Mouse (Mus musculus): ENCODE measurements at regions not wholly inside any gene's neighbourhood (a gene's known extent, or its start where the extent isn't known, plus 50 kb on each side); places are given as distances from the start of the nearest gene placed in this dataset.
A peak's percentile ranks its signal among the peaks of the same experiment; 100 is the strongest.

GRCm38 (mm10) chr11:26826194-26826593 lies 232.4 kb upstream of the Vrk2 start:
- TF ChIP-seq CTCF (IDR thresholded peaks at IDR 0.05) = no peak
- 94% methylated on average over 3 of the region's 3 CpGs for whole genome bisulfite sequencing
- no peaks in the 10 kb centered on the region for H3K27me3 ChIP-seq (ENCODE audit: insufficient read depth, low read length)
- H3K4me3 ChIP-seq (ENCODE audit: low read depth, low read length) = no peak overlapping the region
- no peak overlapping the region for H3K4me2 ChIP-seq (ENCODE audit: low read depth, low read length, poor library complexity, severe bottlenecking)
- no peaks in the 10 kb centered on the region for H3K36me3 ChIP-seq (ENCODE audit: insufficient read depth, low read length)
- no peak overlapping the region for H3K9ac ChIP-seq (replicated peaks; ENCODE audit: low read length, poor library complexity, severe bottlenecking)
- no peaks in the 10 kb centered on the region for H3K9me3 ChIP-seq (ENCODE audit: low read length)
- DNase-seq (ENCODE audit: low spot score) = no peak
- no peak for ATAC-seq (ENCODE audit: low FRiP score)
- no peaks in the 10 kb centered on the region for H3K4me1 ChIP-seq (ENCODE audit: insufficient read depth, low read length)
- no peak overlapping the region for H3K27ac ChIP-seq (ENCODE audit: low read depth, low read length)

- no peaks in the 10 kb centered on the region for H3K9me3 ChIP-seq (ENCODE audit: low read length)
- H3K36me3 ChIP-seq (ENCODE audit: insufficient read depth, low read length) = no peaks in the 10 kb centered on the region
- H3K4me3 ChIP-seq (ENCODE audit: low read depth, low read length) = no peak overlapping the region
- WGBS = 67% methylated on average over 8 of the region's 8 CpGs
- H3K4me1 ChIP-seq (ENCODE audit: insufficient read depth, low read length) = no peaks in the 10 kb centered on the region
- no peak overlapping the region for H3K27ac ChIP-seq (ENCODE audit: low read depth, low read length)
- TF ChIP-seq CTCF (IDR thresholded peaks at IDR 0.05) = no peak
- H3K27me3 ChIP-seq (ENCODE audit: insufficient read depth, low read length) = no peaks in the 10 kb centered on the region
- no peak overlapping the region for H3K4me2 ChIP-seq (ENCODE audit: low read depth, low read length, poor library complexity, severe bottlenecking)
- no peak for ATAC-seq (ENCODE audit: low FRiP score)
- DNase-seq (ENCODE audit: low spot score) = peak; percentile 56
- H3K9ac ChIP-seq (replicated peaks; ENCODE audit: low read length, poor library complexity, severe bottlenecking) = no peak overlapping the region
Measured at GRCm38 (mm10) chr11:26824080-26824727, 230.4 kb upstream of the Vrk2 start.

GRCm38 (mm10) chr11:26821091-26821490 lies 227.3 kb upstream of the Vrk2 start:
- DNase-seq (ENCODE audit: low spot score) = no peak
- Histone ChIP-seq H3K9ac (replicated peaks; ENCODE audit: low read length, poor library complexity, severe bottlenecking) (no peak overlapping the region), H3K4me2 (ENCODE audit: low read depth, low read length, poor library complexity, severe bottlenecking) (no peak overlapping the region), H3K27ac (ENCODE audit: low read depth, low read length) (no peak overlapping the region), H3K27me3 (ENCODE audit: insufficient read depth, low read length) (no peaks in the 10 kb centered on the region), H3K36me3 (ENCODE audit: insufficient read depth, low read length) (no peaks in the 10 kb centered on the region), H3K4me3 (ENCODE audit: low read depth, low read length) (no peak overlapping the region), H3K9me3 (ENCODE audit: low read length) (no peaks in the 10 kb centered on the region), H3K4me1 (ENCODE audit: insufficient read depth, low read length) (no peaks in the 10 kb centered on the region)
- 71% methylated on average over 1 of the region's 1 CpGs for WGBS
- TF ChIP-seq CTCF (IDR thresholded peaks at IDR 0.05) = no peak
- no peak for ATAC-seq (ENCODE audit: low FRiP score)

GRCm38 (mm10) chr11:26817316-26817715 lies 223.5 kb upstream of the Vrk2 start:
- no peak for ATAC-seq (ENCODE audit: low FRiP score)

GRCm38 (mm10) chr11:26815104-26815503 lies 221.3 kb upstream of the Vrk2 start:
- Histone ChIP-seq H3K4me3 (ENCODE audit: low read depth, low read length) (peak overlapping the region; percentile 21; the same call in 1 of the 2 replicates), H3K9me3 (ENCODE audit: low read length) (no peaks in the 10 kb centered on the region), H3K9ac (replicated peaks; ENCODE audit: low read length, poor library complexity, severe bottlenecking) (no peak overlapping the region), H3K36me3 (ENCODE audit: insufficient read depth, low read length) (no peaks in the 10 kb centered on the region), H3K4me1 (ENCODE audit: insufficient read depth, low read length) (no peaks in the 10 kb centered on the region), H3K27me3 (ENCODE audit: insufficient read depth, low read length) (no peaks in the 10 kb centered on the region), H3K4me2 (ENCODE audit: low read depth, low read length, poor library complexity, severe bottlenecking) (peak overlapping the region; percentile 29), H3K27ac (ENCODE audit: low read depth, low read length) (no peak overlapping the region)
- TF ChIP-seq CTCF (IDR thresholded peaks at IDR 0.05) = no peak
- 41% methylated on average over 8 of the region's 8 CpGs for WGBS
- DNase-seq (ENCODE audit: low spot score) = peak; percentile 56
- peak; percentile 68; the same call in 1 of the 2 replicates for ATAC-seq (ENCODE audit: low FRiP score)

More at GRCm38 (mm10) chr11:26817316-26817715, 223.5 kb upstream of the Vrk2 start:
- H3K9ac ChIP-seq (replicated peaks; ENCODE audit: low read length, poor library complexity, severe bottlenecking) = no peak overlapping the region
- no peak for DNase-seq (ENCODE audit: low spot score)
- H3K9me3 ChIP-seq (ENCODE audit: low read length) = no peaks in the 10 kb centered on the region
- H3K4me3 ChIP-seq (ENCODE audit: low read depth, low read length) = no peak overlapping the region
- no peaks in the 10 kb centered on the region for H3K27me3 ChIP-seq (ENCODE audit: insufficient read depth, low read length)
- H3K4me2 ChIP-seq (ENCODE audit: low read depth, low read length, poor library complexity, severe bottlenecking) = no peak overlapping the region
- H3K4me1 ChIP-seq (ENCODE audit: insufficient read depth, low read length) = no peaks in the 10 kb centered on the region
- no peak overlapping the region for H3K27ac ChIP-seq (ENCODE audit: low read depth, low read length)
- no peaks in the 10 kb centered on the region for H3K36me3 ChIP-seq (ENCODE audit: insufficient read depth, low read length)
- TF ChIP-seq CTCF (IDR thresholded peaks at IDR 0.05) = no peak

GRCm38 (mm10) chr11:26814601-26815000 lies 220.8 kb upstream of the Vrk2 start:
- Histone ChIP-seq H3K36me3 (ENCODE audit: insufficient read depth, low read length) (no peaks in the 10 kb centered on the region), H3K9me3 (ENCODE audit: low read length) (no peaks in the 10 kb centered on the region), H3K27ac (ENCODE audit: low read depth, low read length) (no peak overlapping the region), H3K4me1 (ENCODE audit: insufficient read depth, low read length) (no peaks in the 10 kb centered on the region), H3K4me2 (ENCODE audit: low read depth, low read length, poor library complexity, severe bottlenecking) (no peak overlapping the region), H3K9ac (replicated peaks; ENCODE audit: low read length, poor library complexity, severe bottlenecking) (no peak overlapping the region), H3K4me3 (ENCODE audit: low read depth, low read length) (no peak overlapping the region), H3K27me3 (ENCODE audit: insufficient read depth, low read length) (no peaks in the 10 kb centered on the region)
- no peak for TF ChIP-seq CTCF (IDR thresholded peaks at IDR 0.05)
- WGBS = 89% methylated on average over 3 of the region's 3 CpGs
- ATAC-seq (ENCODE audit: low FRiP score) (no peak), DNase-seq (ENCODE audit: low spot score) (no peak)
